Mouse (Mus musculus) monocyte, adult 5-6 weeks (primary cell): ENCODE data around the gene Ppm1e. TPM values are rescaled to one million over a fixed set of nuclear protein-coding genes. Genes with fewer than 3 reads are reported as not detected.

Source experiments
- ATAC-seq: fragments of 153-309, 156-312 bp; replicated peaks from 2 replicates; pipeline ENCODE4 v1.8.0; 2017; ENCODE audit warnings: mild to moderate bottlenecking; ENCODE audit not compliant: low TSS enrichment, insufficient number of reproducible peaks, severe bottlenecking, poor library complexity, low FRiP score
- total RNA-seq: library from RNA; stranded (forward); fragments of 200-1000, 200-491, 200-594 nt; gene quantifications from 3 replicates; pipeline ENCODE4 v1.2.3, GENCODE M21; 2017

The Ppm1e gene
- total RNA-seq, 1 experiment from 2014 or later: 1.1 TPM

- ATAC-seq: no peak
These were observed 131.8 kb downstream of the Ppm1e start for GRCm38 (mm10) chr11:87227056-87227455.

GRCm38 (mm10) chr11:87222686-87223085 is 136.1 kb downstream of the Ppm1e start:
- ATAC-seq: no peak

GRCm38 (mm10) chr11:87212313-87212712 is 146.5 kb downstream of the Ppm1e start:
- peak; percentile 71 for ATAC-seq

Other genes with a start within 250 kb of the Ppm1e start
- gene Ska2, start 249.8 kb downstream of the Ppm1e start, total RNA-seq: 6.1 to 9.4 TPM (median 6.7 TPM) in 3 replicates
- gene Trim37, start 231.9 kb downstream of the Ppm1e start, total RNA-seq: 11.8 to 19.2 TPM (median 15.1 TPM) in 3 replicates
- gene Rad51c, start 45.9 kb upstream of the Ppm1e start, total RNA-seq: 2.6 to 6.8 TPM (median 6.5 TPM) in 3 replicates
- 3.7 to 4.4 TPM in 2 of 3 replicates, not detected in the other for gene Tex14, start 46.0 kb upstream of the Ppm1e start, total RNA-seq
- gene Gm11492, start 207.6 kb upstream of the Ppm1e start, total RNA-seq: 1.5 TPM in 1 of 3 replicates, not detected in the others
- gene Sept4, start 209.9 kb upstream of the Ppm1e start, total RNA-seq: 6.6 to 16.9 TPM (median 9.6 TPM) in 3 replicates
- gene Mtmr4, start 233.1 kb upstream of the Ppm1e start, total RNA-seq: 11.0 to 19.0 TPM (median 13.7 TPM) in 3 replicates